Mouse (Mus musculus): Measurements from ENCODE around the gene Naga.

- TF ChIP-seq CTCF (IDR thresholded peaks at IDR 0.05; ENCODE audit: low read depth) (no peak), EP300 (IDR thresholded peaks at IDR 0.05; ENCODE audit: low read depth) (no peak)
These were observed 48.5 kb downstream of the Naga start for GRCm38 (mm10) chr15:82290252-82290651.

All from heart, postnatal 0 days (tissue).